Mouse (Mus musculus) forebrain, embryonic 13.5 days (tissue): ENCODE measurements around the gene Ubac2. TPM values are rescaled to one million over a fixed set of nuclear protein-coding genes. Genes with fewer than 3 reads are reported as not detected.

Experiments used
- ATAC-seq: fragments of 200-750 bp; cut with Nextera tagmentation; 2 replicates; pipeline ENCODE4 v1.8.0; 2017
- H3K27ac ChIP-seq: fragments of 300-500 bp; sonication (generic); 2 replicates; pipeline ENCODE4 v1.5.1; 2015; ENCODE audit warnings: inconsistent platforms, mild to moderate bottlenecking, moderate library complexity
- H3K27me3 ChIP-seq: fragments of 300-500 bp; sonication (generic); 2 replicates; pipeline ENCODE4 v1.6.1; 2015; ENCODE audit warnings: mild to moderate bottlenecking, inconsistent platforms
- H3K36me3 ChIP-seq: fragments of 300-500 bp; sonication (generic); 2 replicates; pipeline ENCODE4 v1.6.1; 2015; ENCODE audit warnings: mild to moderate bottlenecking, inconsistent platforms; ENCODE audit not compliant: poor library complexity, severe bottlenecking
- H3K4me1 ChIP-seq: fragments of 300-500 bp; sonication (generic); 2 replicates; pipeline ENCODE4 v1.6.1; 2015; ENCODE audit warnings: inconsistent platforms
- H3K4me2 ChIP-seq: fragments of 300-500 bp; sonication (generic); 2 replicates; pipeline ENCODE4 v1.6.1; 2015; ENCODE audit warnings: inconsistent platforms, mild to moderate bottlenecking, moderate library complexity
- H3K4me3 ChIP-seq: fragments of 300-500 bp; sonication (generic); 2 replicates; pipeline ENCODE4 v1.5.1; 2015; ENCODE audit warnings: mild to moderate bottlenecking, inconsistent platforms
- H3K9ac ChIP-seq: fragments of 300-500 bp; sonication (generic); 2 replicates; pipeline ENCODE4 v1.6.1; 2015; ENCODE audit warnings: mild to moderate bottlenecking, inconsistent platforms
- H3K9me3 ChIP-seq: fragments of 300-500 bp; sonication (generic); replicated peaks from 2 replicates; pipeline ENCODE4 v1.6.1; 2016; ENCODE audit warnings: inconsistent platforms
- WGBS: fragments of 180-500 bp; shearing (Covaris S2); methylation state at CpG from one replicate; pipeline ENCODE4 v1.1.7; 2015; 5-methylcytosine and 5-hydroxymethylcytosine counted together
- polyA plus RNA-seq: library from polyadenylated mRNA; unstranded; fragments of >200 nt; fragmentation: Nextera tagmentation; extraction: Ambion mirVana; gene quantifications from 2 replicates; pipeline ENCODE4 v1.2.1, GENCODE M21; 2015

Ubac2 gene
- polyA plus RNA-seq, 1 experiment from 2014 or later: 56.4 TPM

DNA sequence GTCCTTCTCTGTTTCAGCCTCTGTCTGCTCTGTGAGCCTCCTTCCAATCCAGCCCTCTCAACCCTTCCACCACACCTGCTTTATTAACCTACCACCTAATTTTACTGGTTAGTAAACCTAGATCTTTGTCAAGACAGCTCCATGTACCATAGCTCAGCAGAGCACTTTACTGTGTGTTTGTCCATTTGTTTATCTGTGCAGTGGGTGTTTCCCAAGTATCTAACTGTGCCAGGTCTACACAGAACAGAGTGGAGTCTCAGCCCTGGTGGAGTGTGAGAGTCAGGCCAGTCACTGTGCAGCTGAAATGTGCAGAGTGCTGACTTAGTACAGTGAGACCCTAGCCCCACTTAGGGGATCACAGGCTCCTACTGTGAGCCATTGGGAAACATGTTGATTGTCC, 125.4 kb downstream of the Ubac2 start:
- Histone ChIP-seq H3K9me3 (no peaks in the 10 kb centered on the region), H3K4me2 (no peak overlapping the region), H3K27me3 (no peaks in the 10 kb centered on the region), H3K9ac (no peak overlapping the region), H3K4me3 (no peak overlapping the region), H3K36me3 (peaks cover 9% of the 10 kb centered on the region; the same call in 1 of the 2 replicates), H3K27ac (no peak overlapping the region), H3K4me1 (no peaks in the 10 kb centered on the region)
- no peak for ATAC-seq

DNA sequence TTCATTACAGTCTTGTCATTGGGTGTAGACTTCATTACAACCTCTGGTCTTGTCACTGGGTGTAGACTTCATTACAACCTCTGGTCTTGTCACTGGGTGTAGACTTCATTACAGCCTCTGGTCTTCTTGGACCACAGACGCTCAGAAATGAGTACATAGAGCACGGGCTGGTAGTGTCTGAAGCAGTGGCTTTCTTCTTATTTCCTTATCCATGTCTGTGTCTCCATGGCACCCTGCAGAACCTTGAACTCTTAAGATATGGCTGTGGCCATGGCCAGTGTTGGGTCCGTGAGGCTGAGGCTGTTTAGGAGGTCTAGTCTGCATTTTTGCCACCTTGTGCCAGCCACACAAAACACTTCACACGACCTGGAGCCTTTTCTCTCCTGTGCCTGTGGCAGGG, 129.8 kb downstream of the Ubac2 start:
- no peak overlapping the region for H3K4me3 ChIP-seq
- no peak overlapping the region for H3K9ac ChIP-seq
- H3K9me3 ChIP-seq: no peaks in the 10 kb centered on the region
- H3K27me3 ChIP-seq: no peaks in the 10 kb centered on the region
- H3K4me2 ChIP-seq: no peak overlapping the region
- peaks cover 31% of the 10 kb centered on the region for H3K36me3 ChIP-seq
- no peak overlapping the region for H3K27ac ChIP-seq
- no peak for ATAC-seq
- no peaks in the 10 kb centered on the region for H3K4me1 ChIP-seq
- WGBS: 91% methylated on average over 4 of the region's 4 CpGs

GRCm38 (mm10) chr14:122009502-122009901, 131.1 kb downstream of the Ubac2 start:
- ATAC-seq: no peak
- Histone ChIP-seq H3K4me1 (no peaks in the 10 kb centered on the region), H3K36me3 (peaks cover 31% of the 10 kb centered on the region), H3K4me2 (no peak overlapping the region), H3K27me3 (no peaks in the 10 kb centered on the region), H3K9me3 (no peaks in the 10 kb centered on the region), H3K27ac (no peak overlapping the region), H3K4me3 (no peak overlapping the region), H3K9ac (no peak overlapping the region)
- 99% methylated on average over 13 of the region's 13 CpGs for WGBS

DNA sequence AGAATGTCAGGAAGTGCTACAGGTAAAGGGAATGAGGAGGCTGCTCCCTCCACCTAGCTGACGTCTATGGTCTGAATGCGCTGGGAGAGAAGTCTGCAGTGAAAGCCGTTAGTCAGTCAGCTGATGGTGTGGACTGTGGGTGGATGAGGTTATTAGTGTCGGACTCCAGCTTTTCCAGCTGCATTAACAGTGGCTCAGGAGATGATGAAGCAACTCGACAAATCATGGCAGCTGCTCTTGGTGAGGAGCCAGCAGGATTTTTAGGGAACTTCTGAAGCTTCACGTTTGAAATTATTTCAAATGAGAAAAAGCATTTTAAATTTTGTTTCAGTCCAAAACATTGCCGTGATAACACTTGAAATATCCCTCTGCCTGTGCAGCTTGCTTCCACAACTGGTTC, 131.9 kb downstream of the Ubac2 start:
- no peak overlapping the region for H3K4me3 ChIP-seq
- H3K4me1 ChIP-seq: no peaks in the 10 kb centered on the region
- no peak overlapping the region for H3K9ac ChIP-seq
- ATAC-seq: no peak
- H3K36me3 ChIP-seq: peaks cover 32% of the 10 kb centered on the region
- H3K27me3 ChIP-seq: no peaks in the 10 kb centered on the region
- H3K27ac ChIP-seq: no peak overlapping the region
- 85% methylated on average over 7 of the region's 7 CpGs for WGBS
- H3K9me3 ChIP-seq: no peaks in the 10 kb centered on the region
- H3K4me2 ChIP-seq: no peak overlapping the region

- H3K36me3 ChIP-seq: peaks cover 38% of the 10 kb centered on the region
- 97% methylated on average over 8 of the region's 8 CpGs for WGBS
- no peaks in the 10 kb centered on the region for H3K9me3 ChIP-seq
- H3K27me3 ChIP-seq: no peaks in the 10 kb centered on the region
- H3K4me1 ChIP-seq: no peaks in the 10 kb centered on the region
- H3K4me3 ChIP-seq: no peak overlapping the region
- no peak overlapping the region for H3K9ac ChIP-seq
- ATAC-seq: no peak
- no peak overlapping the region for H3K27ac ChIP-seq
- H3K4me2 ChIP-seq: no peak overlapping the region
These were observed 133.3 kb downstream of the Ubac2 start for GRCm38 (mm10) chr14:122011768-122012167.

DNA sequence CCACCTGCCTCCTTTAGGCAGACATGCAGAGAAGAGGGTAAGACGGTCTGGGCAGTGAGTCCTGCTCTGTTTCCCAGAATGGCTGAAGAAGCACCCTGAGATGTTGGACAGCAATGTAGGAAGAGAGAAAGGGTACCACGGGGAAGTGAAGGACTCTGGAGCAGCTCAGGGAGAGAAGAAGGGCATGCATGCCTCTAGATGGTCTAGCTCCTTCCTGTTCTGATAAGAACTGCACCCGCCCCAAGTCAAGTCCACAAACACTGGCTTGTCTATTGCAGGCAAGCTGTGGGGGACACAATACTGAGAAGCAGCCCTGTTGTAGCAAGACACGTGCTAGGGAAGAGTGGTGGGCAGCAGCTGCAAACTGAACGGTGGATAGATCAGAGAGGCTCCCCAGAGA, 133.8 kb downstream of the Ubac2 start:
- ATAC-seq: no peak
- Histone ChIP-seq H3K36me3 (peaks cover 38% of the 10 kb centered on the region), H3K9ac (no peak overlapping the region), H3K27me3 (no peaks in the 10 kb centered on the region), H3K9me3 (no peaks in the 10 kb centered on the region), H3K4me2 (no peak overlapping the region), H3K27ac (no peak overlapping the region), H3K4me3 (no peak overlapping the region), H3K4me1 (no peaks in the 10 kb centered on the region)
- 89% methylated on average over 5 of the region's 5 CpGs for WGBS

- no peaks in the 10 kb centered on the region for H3K9me3 ChIP-seq
- H3K4me2 ChIP-seq: no peak overlapping the region
- H3K27ac ChIP-seq: no peak overlapping the region
- no peak overlapping the region for H3K9ac ChIP-seq
- no peak overlapping the region for H3K4me3 ChIP-seq
- no peaks in the 10 kb centered on the region for H3K4me1 ChIP-seq
- WGBS: 86% methylated on average over 13 of the region's 13 CpGs
- ATAC-seq: no peak
- no peaks in the 10 kb centered on the region for H3K27me3 ChIP-seq
- H3K36me3 ChIP-seq: peaks cover 38% of the 10 kb centered on the region
These were observed 134.4 kb downstream of the Ubac2 start for GRCm38 (mm10) chr14:122012814-122013213.

GRCm38 (mm10) chr14:122013417-122013951, 135.1 kb downstream of the Ubac2 start:
- Histone ChIP-seq H3K27ac (no peak overlapping the region), H3K4me3 (no peak overlapping the region), H3K4me1 (no peaks in the 10 kb centered on the region), H3K36me3 (peaks cover 40% of the 10 kb centered on the region), H3K9ac (no peak overlapping the region), H3K27me3 (no peaks in the 10 kb centered on the region), H3K9me3 (no peaks in the 10 kb centered on the region), H3K4me2 (no peak overlapping the region)
- ATAC-seq: no peak
- 90% methylated on average over 14 of the region's 14 CpGs for WGBS

DNA sequence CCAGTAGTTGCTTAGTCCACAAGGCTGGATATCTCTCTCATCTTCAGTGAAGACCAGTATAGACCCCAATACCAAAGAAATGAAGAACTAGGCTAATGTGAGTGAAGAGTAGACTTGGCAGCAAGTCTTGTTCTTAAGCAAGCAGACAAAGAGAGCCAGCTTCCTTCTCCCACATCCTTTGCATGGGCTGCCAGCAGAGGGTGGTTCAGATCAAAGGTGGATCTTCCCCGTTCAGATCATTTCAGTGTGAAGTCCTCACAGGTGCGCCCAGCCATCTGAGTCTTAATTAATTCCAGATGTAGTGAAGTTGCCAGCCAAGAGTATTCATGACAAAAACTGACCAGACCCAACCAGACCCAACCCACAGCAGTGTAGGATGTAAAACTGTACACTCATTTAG, 139.5 kb downstream of the Ubac2 start:
- no peaks in the 10 kb centered on the region for H3K4me1 ChIP-seq
- 91% methylated on average over 2 of the region's 2 CpGs for WGBS
- ATAC-seq: no peak
- no peaks in the 10 kb centered on the region for H3K9me3 ChIP-seq
- H3K36me3 ChIP-seq: peaks cover 29% of the 10 kb centered on the region
- no peak overlapping the region for H3K9ac ChIP-seq
- no peak overlapping the region for H3K27ac ChIP-seq
- H3K4me3 ChIP-seq: no peak overlapping the region
- H3K27me3 ChIP-seq: no peaks in the 10 kb centered on the region
- no peak overlapping the region for H3K4me2 ChIP-seq

DNA sequence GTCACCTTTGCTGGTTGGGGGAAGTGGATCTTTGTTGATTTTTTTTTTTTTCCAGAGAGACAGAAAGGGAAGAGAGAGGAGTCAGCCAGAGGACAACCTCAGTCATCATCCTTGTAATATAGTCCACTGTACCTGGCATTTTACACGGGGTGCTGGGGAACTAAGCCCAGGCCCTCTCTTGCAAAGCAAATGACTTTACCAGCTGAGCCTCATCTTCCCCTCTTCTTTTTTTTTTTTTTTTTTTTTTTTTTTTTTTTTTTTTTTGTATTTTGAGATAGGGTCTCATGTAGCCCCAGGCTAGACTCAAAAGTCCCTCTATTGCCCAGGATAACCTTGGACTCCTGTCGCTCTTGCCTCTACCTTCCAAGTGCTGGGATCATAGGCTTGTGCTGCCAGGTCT, 141.0 kb downstream of the Ubac2 start:
- Histone ChIP-seq H3K36me3 (peaks cover 32% of the 10 kb centered on the region), H3K27me3 (no peaks in the 10 kb centered on the region)
- ATAC-seq: no peak

DNA sequence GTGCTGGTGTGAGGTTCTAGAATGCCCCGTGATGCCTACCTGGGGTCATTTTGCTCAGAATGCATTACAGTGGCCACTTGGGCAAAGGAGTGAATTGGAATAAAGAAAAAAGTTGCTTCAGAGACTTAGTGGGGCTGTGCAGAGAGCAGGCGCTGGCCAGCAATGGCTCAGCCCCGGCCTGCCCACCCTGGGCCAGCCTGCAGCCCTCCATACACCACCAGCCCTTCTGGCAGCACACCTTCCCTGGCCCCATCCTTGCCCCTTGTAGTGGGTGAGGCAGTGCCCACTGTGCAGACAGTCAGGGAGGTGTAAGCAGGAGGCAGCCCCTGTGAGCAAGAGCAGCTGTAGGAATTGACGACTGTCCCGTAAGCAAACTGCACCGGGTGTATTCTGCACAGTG, 142.1 kb downstream of the Ubac2 start:
- no peaks in the 10 kb centered on the region for H3K9me3 ChIP-seq
- no peak overlapping the region for H3K27ac ChIP-seq
- ATAC-seq: no peak
- H3K4me3 ChIP-seq: no peak overlapping the region
- H3K4me1 ChIP-seq: no peaks in the 10 kb centered on the region
- no peak overlapping the region for H3K4me2 ChIP-seq
- H3K9ac ChIP-seq: no peak overlapping the region
- no peaks in the 10 kb centered on the region for H3K27me3 ChIP-seq
- WGBS: 92% methylated on average over 6 of the region's 6 CpGs
- peaks cover 28% of the 10 kb centered on the region for H3K36me3 ChIP-seq

More for the DNA sequence above, 141.0 kb downstream of the Ubac2 start:
- Histone ChIP-seq H3K9ac (no peak overlapping the region), H3K4me2 (no peak overlapping the region), H3K27ac (no peak overlapping the region), H3K4me1 (no peaks in the 10 kb centered on the region), H3K9me3 (no peaks in the 10 kb centered on the region), H3K4me3 (no peak overlapping the region)
- WGBS: 97% methylated on average over 2 of the region's 2 CpGs

DNA sequence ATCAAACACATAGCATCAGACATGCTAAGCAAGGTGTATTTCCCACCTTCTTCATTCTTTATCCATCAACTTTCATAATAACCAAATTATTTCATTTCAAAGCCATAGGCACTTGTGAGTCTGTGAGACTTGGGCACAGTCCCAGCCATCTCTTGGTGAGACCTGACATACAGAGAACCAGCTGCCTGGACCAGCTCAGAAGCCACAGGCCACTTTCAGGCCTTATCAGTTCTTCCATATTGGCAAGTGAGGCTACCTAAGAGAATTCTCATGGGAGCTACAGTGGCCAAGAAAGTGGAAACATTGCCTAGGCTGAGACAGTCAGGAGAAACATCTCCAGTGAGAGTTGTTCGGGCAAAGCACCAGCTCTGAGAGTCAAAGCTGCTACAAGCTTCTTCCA, 144.6 kb downstream of the Ubac2 start:
- WGBS: 96% methylated on average over 1 of the region's 1 CpGs

DNA sequence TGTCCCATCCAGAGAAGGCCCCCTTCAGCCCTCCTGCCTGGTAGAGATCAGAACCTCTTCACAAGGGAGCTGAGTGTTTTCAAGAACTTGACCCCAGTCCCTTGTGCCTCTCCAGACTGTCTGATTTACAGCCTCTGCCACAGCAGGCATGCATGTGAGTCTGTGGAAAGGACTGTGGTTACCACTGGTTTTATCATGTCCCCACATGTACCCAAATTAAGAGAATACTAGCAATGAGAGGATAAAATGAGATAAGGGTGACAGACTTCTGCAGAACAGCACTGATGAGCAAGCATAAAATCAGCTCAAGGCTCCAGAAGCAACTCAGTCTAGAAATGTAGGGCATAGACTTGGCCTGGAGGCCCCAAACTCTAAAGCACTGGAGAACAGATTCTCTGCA, 145.5 kb downstream of the Ubac2 start:
- H3K9me3 ChIP-seq: no peaks in the 10 kb centered on the region
- H3K4me1 ChIP-seq: no peaks in the 10 kb centered on the region
- no peak overlapping the region for H3K4me3 ChIP-seq
- no peak overlapping the region for H3K9ac ChIP-seq
- no peaks in the 10 kb centered on the region for H3K27me3 ChIP-seq
- no peak overlapping the region for H3K27ac ChIP-seq
- ATAC-seq: no peak
- H3K36me3 ChIP-seq: peaks cover 22% of the 10 kb centered on the region
- no peak overlapping the region for H3K4me2 ChIP-seq

More for the DNA sequence above, 144.6 kb downstream of the Ubac2 start:
- Histone ChIP-seq H3K4me3 (no peak overlapping the region), H3K27ac (no peak overlapping the region), H3K36me3 (peaks cover 26% of the 10 kb centered on the region), H3K9ac (no peak overlapping the region), H3K4me1 (no peaks in the 10 kb centered on the region), H3K4me2 (no peak overlapping the region), H3K27me3 (no peaks in the 10 kb centered on the region), H3K9me3 (no peaks in the 10 kb centered on the region)
- no peak for ATAC-seq
